Mouse (Mus musculus): ENCODE measurements at regions not wholly inside any gene's neighbourhood (a gene's known extent, or its start where the extent isn't known, plus 50 kb on each side); places are given as distances from the start of the nearest gene placed in this dataset.
A peak's percentile ranks its signal among the peaks of the same experiment; 100 is the strongest.
"Not testable (repeated sequence)": the region's sequence is repeated elsewhere in the genome, so short reads cannot be mapped to it uniquely, and the experiment has no call there.

DNA sequence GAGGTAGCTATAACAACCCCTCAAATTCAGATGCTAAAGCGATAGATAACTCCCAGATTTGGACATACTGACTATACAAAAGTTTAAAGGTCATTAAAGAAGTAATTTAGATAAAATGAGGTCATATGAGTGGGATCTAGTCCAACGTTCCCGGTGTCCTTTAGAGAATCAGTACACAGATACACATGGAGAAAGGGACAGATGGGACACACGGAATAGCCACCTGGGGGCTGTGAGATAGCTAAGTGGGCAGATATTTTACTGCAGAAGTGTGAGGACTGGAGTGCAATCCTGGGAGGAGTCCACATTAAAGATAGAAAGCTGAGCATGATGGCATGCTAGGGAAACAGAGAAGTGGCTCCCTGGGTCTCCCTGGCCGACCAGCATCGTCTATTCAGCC, 164.1 kb upstream of the Castor2 start:
- DNase-seq, result no peak

DNA sequence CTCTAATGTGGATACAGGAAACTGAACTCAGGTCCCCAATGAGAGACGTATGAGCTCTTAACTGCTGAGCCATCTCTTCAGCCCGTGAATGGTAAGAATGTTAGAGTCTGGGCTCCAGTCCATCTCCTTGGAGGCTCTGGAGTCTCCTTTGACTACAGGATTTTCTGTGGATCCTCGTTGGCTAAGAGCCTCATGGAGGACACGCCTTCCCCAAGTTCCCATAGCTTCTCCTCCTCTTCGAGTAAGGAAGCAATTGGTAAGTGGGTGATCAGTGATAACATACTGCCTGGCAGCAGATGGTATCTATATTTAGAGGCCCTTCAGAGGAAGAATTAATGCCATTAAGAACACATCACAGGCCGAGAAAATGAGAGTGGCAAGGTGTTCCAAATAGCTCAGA, 164.5 kb upstream of the Castor2 start:
- DNase-seq, result no peak

GRCm38 (mm10) chr5:133930101-133930500, 169.4 kb upstream of the Castor2 start:
- no peak for DNase-seq

DNA sequence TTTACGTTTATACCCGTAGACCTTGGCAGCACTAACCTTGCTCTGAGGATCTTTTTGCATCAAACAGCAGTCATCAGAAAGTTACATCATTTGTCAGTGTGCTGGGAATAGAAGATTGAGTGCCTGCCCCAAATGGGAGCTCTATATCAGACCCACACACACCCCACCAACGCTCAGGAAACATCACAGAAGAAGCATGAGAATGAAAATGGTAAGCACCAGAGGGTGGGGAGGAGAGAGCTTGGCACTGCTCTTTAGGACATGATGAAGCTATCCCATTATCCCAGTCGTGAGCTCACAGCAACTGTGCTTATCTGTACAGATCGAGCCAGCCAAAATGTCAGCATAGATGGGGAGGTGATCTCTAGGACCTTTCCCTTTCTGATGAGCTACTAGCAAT, 172.5 kb upstream of the Castor2 start:
- DNase-seq, result no peak

DNA sequence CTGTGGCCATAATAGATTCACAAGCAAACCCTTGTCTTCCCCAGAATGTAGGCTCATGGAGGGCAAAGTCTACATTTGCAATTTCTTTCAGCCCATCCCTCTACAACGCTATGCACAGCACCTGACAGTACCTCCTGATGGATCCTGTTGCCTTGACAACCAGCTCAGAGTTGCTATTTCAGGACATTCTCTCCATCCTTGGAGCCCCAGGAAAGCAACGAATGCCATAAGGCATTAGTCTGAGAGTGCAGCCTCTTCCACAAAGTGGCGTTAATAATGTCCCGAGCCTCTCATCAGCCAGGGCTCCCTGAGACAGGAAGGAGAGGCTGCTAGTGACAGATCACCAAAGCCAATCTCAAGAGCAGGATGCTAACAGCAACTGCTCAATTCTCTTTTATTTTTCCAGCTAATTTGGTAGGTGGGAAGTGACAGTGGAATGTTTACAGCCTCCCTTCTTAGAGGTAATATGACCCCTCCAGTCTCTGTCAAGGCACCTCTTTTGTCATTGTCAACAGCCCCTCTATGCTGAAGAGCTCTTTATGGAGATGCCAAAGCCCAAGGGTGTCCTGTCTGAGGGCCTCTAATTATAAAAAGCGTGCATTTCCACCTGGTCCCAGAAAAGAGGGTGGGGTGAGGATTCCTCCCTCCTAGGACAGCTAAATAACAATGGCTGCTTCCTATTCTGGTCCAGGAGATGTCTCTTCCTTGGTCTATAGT, 174.2 kb upstream of the Castor2 start:
- DNase-seq, result no peak

DNA sequence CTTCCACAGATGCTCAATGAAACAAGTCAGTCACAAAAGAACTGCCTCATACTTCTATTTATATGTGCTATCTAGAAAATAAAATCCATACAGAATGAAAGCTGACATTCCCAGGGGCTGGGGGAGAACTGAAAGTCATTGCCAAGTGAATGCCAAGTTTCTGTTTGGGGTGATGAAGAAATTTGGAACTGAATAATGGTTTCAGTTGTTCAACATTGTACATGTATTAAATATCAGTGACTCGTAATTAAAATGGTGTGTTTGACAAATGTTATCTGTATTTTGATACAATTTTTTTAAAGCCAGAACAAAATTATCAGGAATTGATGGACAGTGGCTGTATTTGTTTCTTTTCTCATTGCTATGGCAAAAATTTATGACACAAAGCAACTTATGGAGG, 177.3 kb upstream of the Castor2 start:
- DNase-seq, result no peak

DNA sequence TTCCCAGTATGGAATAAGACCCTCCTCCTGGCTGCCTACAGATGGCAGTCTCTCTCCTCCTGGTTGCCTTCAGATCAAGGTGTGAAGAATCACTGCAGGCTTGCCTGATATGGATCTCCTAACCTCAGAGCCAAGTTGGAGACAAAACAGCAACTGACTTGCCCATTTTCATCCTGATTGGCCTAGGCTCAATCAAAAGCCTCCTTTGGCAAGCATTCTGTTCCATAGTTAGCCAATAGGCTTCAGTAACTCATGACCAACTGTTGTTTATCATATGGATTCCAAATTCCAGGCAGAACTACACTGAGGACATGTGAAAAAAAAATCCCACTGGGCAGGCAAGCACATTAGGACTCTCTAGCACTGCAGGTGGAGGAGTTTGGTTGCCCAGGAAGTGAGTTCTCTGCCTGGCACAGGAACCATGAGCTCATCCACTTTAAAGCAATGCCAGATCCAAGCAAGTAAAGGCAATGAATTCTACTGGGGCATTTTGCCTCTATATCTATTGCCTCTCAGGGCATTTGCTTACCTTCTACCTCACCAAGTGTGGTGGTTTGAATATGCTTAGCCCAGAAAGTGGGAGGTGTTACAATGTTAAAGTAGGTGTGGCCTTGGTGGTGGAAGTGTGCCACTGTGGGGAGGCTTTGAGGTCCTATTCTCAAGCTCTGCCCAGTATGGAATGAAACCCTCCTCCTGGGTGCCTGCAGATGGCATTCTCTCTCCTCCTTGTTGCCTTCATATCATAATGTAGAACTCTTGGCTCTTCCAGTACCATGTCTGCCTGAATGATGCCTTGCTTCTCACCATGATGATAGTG, 183.6 kb upstream of the Castor2 start:
- no peak for DNase-seq

- DNase-seq, result no peak
Observed at GRCm38 (mm10) chr5:133907442-133907841, 192.1 kb upstream of the Castor2 start.

DNA sequence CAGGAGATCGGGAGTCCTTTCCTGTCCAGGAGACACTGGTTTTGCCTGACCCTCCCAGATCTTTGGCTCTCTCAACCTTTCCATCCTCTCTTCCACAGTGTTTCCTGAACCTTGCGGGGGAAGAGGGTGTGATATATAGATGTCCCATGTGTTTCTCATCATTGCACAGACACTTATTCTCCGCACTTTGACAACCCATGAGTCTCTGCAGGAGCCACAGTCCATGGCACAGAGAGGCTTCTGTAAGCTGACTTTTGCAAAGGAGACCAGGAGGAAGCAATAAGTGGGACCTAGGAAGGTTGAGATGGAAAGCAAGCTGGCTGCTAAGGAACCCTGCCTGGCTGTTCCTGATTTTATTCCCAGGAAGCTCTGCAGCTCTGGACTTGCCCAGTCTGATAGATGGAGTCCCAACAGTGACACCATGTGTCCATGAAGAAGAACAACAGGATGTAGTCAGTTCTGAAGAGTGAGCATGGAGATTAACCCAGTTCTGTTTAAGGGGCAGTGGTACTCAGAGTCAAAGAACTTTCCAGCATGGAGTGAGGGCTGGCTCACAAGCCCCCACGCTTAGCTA, 201.4 kb upstream of the Castor2 start:
- DNase-seq, result no peak

DNA sequence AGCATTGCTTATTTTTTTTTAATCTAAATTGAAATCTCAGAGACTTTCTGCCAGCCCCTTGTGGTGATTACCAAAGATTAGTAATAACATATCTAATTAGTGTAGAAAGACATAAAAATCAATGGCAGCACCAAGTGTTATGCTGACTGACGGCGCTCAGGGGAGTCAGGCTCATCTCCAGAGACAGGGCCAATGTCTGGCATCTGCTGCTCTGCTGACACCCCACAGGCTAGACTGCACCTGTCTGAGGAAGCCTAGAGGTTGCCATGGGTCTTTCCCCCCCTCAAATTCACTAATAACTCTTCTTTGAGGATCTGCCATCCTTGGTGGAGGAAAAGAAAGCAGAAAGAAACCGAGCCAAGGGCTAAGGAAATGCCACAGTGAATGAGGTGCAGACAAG, 208.8 kb upstream of the Castor2 start:
- no peak for DNase-seq

DNA sequence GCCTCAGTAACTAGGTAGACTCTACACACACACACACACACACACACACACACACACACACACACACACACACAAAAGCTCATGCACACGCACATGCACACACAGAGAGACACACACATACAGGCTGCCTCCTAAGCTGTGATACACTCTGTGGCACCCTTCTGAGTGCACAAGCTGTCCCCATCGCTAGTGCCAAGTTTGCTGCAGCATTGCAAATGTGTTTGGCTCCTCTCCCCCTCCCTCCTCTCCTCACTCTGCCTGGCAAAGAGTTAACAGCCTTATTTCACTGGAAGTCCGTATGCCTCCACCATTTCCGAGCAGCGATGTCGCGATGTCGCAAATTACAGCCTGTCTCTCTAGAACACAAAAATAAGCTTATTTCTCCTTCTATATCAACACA, 209.7 kb upstream of the Castor2 start:
- DNase-seq, result no peak

DNA sequence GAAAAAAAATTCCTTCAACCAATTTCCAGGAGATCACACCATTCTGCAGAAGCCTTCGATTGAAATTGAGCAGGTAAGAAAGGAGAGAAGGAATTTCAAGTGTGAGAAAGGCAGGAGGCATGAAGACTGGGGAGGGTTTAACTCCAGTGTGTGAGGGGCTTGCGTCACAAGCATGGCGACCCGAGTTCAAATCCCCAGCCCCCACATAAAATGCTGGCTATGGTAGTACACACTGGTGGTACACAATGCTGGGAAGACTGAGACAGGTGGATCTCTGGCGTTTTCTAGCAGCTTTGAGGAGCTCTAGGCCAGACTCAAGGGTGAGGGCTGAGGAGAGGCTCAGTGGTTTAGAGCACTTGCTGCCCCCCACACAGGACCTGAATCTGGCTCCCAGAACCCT, 214.0 kb upstream of the Castor2 start:
- no peak for DNase-seq

GRCm38 (mm10) chr5:133885016-133885415, 214.5 kb upstream of the Castor2 start:
- peak; percentile 3 to 8 for DNase-seq

DNA sequence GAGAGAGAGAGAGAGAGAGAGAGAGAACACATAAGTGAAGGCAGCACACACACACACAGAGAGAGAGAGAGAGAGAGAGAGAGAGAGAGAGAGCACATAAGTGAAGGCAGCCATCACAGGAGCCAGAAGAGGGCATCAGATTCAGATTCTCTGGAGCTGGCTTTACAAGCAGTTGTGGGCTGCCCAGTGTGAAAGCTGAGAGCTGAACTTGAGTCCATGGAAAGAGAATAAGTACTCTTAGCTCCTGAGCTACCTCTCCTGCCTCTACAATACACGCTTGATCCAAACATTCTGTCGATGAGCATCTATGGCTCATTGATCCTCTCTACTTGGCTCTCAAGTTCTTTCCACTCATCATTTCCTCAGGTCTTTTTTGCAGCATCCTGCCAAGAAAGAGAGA, 214.9 kb upstream of the Castor2 start:
- no peak for DNase-seq

- DNase-seq, result no peak
Observed at GRCm38 (mm10) chr5:133844483-133844882, 255.0 kb upstream of the Castor2 start.

DNA sequence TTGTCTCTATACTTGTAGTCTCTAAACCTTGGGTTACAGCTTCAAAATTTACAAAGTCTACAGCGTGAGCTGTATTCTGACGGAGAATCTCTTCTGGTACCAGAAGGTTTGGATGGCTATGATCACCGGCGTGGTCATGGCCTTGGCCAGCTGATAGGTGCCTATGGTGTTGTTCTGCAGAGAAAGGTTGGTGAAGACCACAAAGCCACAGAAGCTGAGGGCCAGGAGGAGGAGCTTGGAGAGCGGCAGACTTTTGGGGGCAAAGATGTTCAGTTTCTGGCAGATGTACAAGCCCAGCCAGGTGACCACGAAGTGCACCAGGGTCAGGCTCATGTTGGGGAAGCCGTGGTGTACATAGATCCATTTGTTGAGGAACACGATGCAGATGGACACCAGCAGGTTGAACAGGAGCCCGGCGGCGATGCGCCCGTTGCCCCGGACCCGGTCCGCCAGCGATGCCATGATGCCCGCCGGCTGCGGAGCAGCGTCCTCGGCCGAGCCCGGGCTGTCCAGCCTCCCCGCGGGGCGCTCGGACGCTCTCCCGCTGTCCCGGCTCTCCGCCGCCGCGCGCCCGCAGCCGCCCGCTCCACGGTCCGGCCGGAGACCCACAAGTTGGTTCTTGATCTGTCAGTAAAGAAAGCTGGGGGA, 257.3 kb upstream of the Castor2 start:
- DNase-seq, result not testable (repeated sequence)

DNA sequence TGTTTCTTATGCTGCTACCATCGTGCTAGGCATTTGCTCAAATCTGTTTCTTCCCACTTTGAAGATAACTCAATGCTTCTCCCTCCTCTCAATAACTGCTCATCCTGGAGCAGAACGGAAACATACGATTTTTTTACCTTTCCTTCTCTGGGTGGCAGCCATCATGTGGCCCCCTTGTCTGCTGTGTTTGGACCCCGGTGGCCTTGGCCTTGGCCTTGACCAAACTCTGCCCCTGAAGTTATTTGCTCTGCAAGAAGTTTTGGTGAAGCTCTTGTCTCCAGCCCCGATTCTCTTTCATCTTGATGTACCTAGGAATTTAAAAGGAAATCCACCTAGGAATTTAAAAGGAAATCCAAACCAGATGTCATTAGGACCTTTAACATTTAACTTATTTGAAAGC, 261.2 kb upstream of the Castor2 start:
- no peak for DNase-seq

- DNase-seq, result no peak
Observed at GRCm38 (mm10) chr5:133833217-133833616, 266.3 kb upstream of the Castor2 start.

GRCm38 (mm10) chr5:133828226-133828625, 271.3 kb upstream of the Castor2 start:
- no peak for DNase-seq

DNA sequence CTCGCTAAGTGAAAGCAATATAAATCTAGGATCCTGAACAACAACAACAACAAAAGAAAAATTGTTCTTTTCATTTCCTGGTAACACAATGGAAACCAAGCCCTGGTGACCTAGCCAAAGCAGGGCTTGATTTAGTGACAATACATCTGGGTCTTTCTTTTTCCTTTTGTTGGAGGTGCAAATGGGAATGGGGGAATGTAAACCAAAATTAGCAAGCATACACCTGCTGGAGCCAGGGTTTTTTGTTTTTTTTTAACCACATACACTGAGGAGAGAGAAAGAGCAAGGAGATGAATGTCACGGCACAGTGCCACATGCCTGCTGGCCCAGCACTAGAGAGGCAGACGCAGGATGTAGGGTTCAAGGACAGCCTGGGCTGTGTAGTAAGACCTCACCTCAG, 275.6 kb upstream of the Castor2 start:
- no peak for DNase-seq

- DNase-seq, result no peak
Observed at GRCm38 (mm10) chr5:133821273-133821672, 278.2 kb upstream of the Castor2 start.

GRCm38 (mm10) chr5:133815462-133815861, 284.0 kb upstream of the Castor2 start:
- DNase-seq, result no peak

- no peak for DNase-seq
Observed at GRCm38 (mm10) chr5:133814436-133814835, 285.1 kb upstream of the Castor2 start.

- DNase-seq, result no peak
Observed at GRCm38 (mm10) chr5:133812216-133812615, 287.3 kb upstream of the Castor2 start.
